Mouse (Mus musculus) heart, adult 2 months (tissue): ENCODE data around the gene Mrpl57.
"Not testable (repeated sequence)": the region's sequence is repeated elsewhere in the genome, so short reads cannot be mapped to it uniquely, and the experiment has no call there.

Experiments
- CTCF ChIP-seq: fragments of 200-600 bp; IDR thresholded peaks from 2 replicates; pipeline ENCODE4 v1.8.1; 2022; ENCODE audit warnings: antibody characterized with exemption, mild to moderate bottlenecking, moderate library complexity
- EP300 ChIP-seq: fragments of 200-500 bp; IDR thresholded peaks from 2 replicates; pipeline ENCODE4 v1.6.1; 2011; ENCODE audit warnings: low read depth, low read length, control low read depth; ENCODE audit not compliant: insufficient read depth
- POLR2A ChIP-seq: fragments of 200-500 bp; IDR thresholded peaks from 2 replicates; pipeline ENCODE4 v1.6.1; 2011; ENCODE audit warnings: mild to moderate bottlenecking, low read depth, low read length, control low read depth; ENCODE audit not compliant: insufficient read depth

GRCm38 (mm10) chr14:57848061-57848460 is 22.0 kb downstream of the Mrpl57 start:
- TF ChIP-seq CTCF, POLR2A, EP300: not testable (repeated sequence)
